Mouse (Mus musculus): Measurements from ENCODE around the gene Brd3os.

Brd3os gene

GRCm38 (mm10) chr2:27441767-27442707 is at the start of gene Brd3os:
Gene Brd3os (plus strand): TSS chr2:27442324.
- DNase-seq (ENCODE audit: low spot score in 2 of 2) = peak; percentile 67 to 72

GRCm38 (mm10) chr2:27394158-27394832 is 47.8 kb upstream of the Brd3os start:
- DNase-seq (ENCODE audit: low spot score in 2 of 2) = no peak

GRCm38 (mm10) chr2:27396656-27397440 is 45.3 kb upstream of the Brd3os start:
- DNase-seq (ENCODE audit: low spot score in 2 of 2) = no peak

- no peak for DNase-seq (ENCODE audit: low spot score in 2 of 2)
Observed at GRCm38 (mm10) chr2:27400083-27400482, 42.0 kb upstream of the Brd3os start.

GRCm38 (mm10) chr2:27401544-27401943 is 40.6 kb upstream of the Brd3os start:
- no peak for DNase-seq (ENCODE audit: low spot score in 2 of 2)

GRCm38 (mm10) chr2:27404375-27405093 is 37.6 kb upstream of the Brd3os start:
- DNase-seq (ENCODE audit: low spot score in 2 of 2) = no peak

- peak in 1 of 2 experiments; percentile 38 for DNase-seq (ENCODE audit: low spot score in 2 of 2)
Observed at GRCm38 (mm10) chr2:27405094-27405884, 36.8 kb upstream of the Brd3os start.

- DNase-seq (ENCODE audit: low spot score in 2 of 2) = peak in 1 of 2 experiments; percentile 41
Observed at GRCm38 (mm10) chr2:27406928-27407327, 35.2 kb upstream of the Brd3os start.

- DNase-seq (ENCODE audit: low spot score in 2 of 2) = no peak
Observed at GRCm38 (mm10) chr2:27408194-27408593, 33.9 kb upstream of the Brd3os start.

- DNase-seq (ENCODE audit: low spot score in 2 of 2) = no peak
Observed at GRCm38 (mm10) chr2:27410518-27411140, 31.5 kb upstream of the Brd3os start.

- peak in 1 of 2 experiments; percentile 45 for DNase-seq (ENCODE audit: low spot score in 2 of 2)
Observed at GRCm38 (mm10) chr2:27411688-27412174, 30.4 kb upstream of the Brd3os start.

- DNase-seq (ENCODE audit: low spot score in 2 of 2) = no peak
Observed at GRCm38 (mm10) chr2:27412245-27412800, 29.8 kb upstream of the Brd3os start.

GRCm38 (mm10) chr2:27413582-27413935 is 28.6 kb upstream of the Brd3os start:
- no peak for DNase-seq (ENCODE audit: low spot score in 2 of 2)

GRCm38 (mm10) chr2:27413936-27414657 is 28.0 kb upstream of the Brd3os start:
- no peak for DNase-seq (ENCODE audit: low spot score in 2 of 2)

- DNase-seq (ENCODE audit: low spot score in 2 of 2) = peak in 1 of 2 experiments; percentile 38
Observed at GRCm38 (mm10) chr2:27415060-27415783, 26.9 kb upstream of the Brd3os start.

- DNase-seq (ENCODE audit: low spot score in 2 of 2) = peak in 1 of 2 experiments; percentile 43
Observed at GRCm38 (mm10) chr2:27416425-27416824, 25.7 kb upstream of the Brd3os start.

- DNase-seq (ENCODE audit: low spot score in 2 of 2) = no peak
Observed at GRCm38 (mm10) chr2:27417648-27418153, 24.4 kb upstream of the Brd3os start.

- no peak for DNase-seq (ENCODE audit: low spot score in 2 of 2)
Observed at GRCm38 (mm10) chr2:27418577-27419070, 23.5 kb upstream of the Brd3os start.

All from natural killer cell, adult 2 months (primary cell).